Mouse (Mus musculus): Measurements from ENCODE around the gene Mthfr. TPM values are rescaled to one million over a fixed set of nuclear protein-coding genes. Genes with fewer than 3 reads are reported as not detected.

Gene Mthfr
- total RNA-seq, 2 experiments from 2014 or later = 9.2 to 13.1 TPM

DNA sequence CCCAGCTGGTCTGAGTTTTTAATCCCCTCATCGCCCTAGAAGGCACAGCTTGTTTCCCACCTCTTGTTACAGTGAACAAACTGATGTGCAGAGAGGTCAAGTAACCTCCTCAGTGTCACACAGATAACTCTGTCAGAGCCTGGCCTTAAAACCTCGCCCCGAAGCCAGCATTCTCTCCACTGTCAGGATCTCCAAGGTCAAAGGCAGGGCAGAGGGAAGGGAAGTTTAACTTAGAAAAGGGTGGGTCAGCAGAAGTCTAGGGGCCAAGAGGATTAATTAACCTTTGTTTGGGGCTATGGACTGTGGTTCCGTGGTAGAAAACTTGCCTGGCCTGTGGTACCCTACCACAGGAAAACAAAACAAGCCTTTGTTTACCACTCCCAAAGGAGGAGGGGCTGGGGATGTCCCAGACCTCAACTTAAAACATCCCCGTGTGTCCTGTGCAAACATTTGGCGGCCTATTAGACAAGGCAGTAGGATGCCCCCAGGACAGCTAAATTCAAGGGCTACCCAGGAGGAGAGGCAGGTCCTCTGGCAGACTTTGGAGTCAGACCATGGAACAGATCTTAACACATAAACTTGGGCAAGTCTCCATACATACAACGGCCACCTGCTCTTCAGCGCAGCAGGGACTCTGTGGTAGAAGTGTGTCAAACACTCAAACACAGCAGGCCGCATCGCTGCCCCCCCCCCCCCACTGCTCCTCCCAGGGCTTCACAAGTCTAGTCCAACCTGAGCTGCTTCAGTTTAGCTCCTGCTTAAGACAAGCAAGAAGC lies 46.4 kb downstream of the Mthfr start:
- DNase-seq = no peak
- intact Hi-C loops (cut with DNase I) = no loop called here

DNA sequence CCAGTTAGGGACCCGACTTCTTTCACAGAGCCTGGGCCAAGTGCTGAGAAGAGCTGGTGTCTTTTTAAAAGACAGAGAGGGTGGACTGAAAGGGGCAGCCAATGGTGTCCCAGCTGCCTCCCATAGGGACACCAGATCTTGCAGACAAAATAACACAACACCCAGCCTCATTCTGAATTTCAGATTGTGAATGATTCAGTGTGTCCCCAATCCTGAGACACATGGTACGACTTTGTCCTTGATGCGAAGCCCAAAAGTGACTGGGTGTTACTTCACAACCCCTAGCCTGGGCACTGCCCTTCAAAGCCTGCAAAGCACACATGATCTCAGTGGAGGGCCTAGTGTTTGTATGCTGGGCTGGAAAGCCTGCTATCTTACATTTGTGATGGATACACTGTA lies 47.0 kb downstream of the Mthfr start:
- intact Hi-C loops (cut with DNase I) = no loop called here
- DNase-seq = no peak

DNA sequence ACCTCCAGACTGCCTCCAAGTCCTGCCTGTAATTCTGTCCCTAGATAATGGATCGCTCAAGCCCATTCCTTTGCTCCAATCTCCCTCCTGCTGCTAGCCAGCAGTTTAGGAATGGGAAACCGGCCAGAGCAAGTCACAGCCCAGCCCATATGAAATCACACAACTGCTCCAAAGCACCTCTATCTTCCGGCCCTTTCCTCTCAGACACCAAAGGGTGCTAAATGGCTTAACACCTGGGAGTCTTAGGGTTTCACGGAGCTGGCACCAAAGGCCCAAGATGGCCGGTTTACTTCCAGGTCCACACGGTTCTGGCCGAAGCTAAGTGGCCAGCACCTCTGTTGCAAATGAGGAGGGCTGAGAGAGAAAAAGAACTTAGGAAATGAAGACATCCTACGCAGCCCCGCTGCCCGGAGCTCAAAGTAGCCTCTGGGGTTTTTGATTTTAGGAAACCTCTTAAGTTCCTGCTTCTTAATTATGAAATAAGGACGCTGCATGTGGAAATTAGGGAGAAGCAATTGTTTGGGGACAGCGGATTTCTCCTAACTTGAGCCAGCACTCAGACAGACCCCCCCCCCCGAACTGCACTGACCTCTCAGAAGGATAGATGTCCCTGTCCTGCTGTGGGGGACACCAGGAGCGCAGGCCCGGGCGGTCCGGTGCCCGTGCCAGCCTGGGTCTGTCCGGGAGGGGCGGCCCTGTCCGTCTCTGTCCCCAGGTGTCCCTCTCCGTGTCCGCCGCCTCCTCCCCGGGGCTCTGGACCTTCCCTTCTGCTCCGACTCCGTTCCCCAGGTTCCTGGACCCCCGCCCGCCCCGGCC lies 48.4 kb downstream of the Mthfr start:
- peak; percentile 53 to 70 for DNase-seq
- intact Hi-C loops (cut with DNase I) = no loop called here

DNA sequence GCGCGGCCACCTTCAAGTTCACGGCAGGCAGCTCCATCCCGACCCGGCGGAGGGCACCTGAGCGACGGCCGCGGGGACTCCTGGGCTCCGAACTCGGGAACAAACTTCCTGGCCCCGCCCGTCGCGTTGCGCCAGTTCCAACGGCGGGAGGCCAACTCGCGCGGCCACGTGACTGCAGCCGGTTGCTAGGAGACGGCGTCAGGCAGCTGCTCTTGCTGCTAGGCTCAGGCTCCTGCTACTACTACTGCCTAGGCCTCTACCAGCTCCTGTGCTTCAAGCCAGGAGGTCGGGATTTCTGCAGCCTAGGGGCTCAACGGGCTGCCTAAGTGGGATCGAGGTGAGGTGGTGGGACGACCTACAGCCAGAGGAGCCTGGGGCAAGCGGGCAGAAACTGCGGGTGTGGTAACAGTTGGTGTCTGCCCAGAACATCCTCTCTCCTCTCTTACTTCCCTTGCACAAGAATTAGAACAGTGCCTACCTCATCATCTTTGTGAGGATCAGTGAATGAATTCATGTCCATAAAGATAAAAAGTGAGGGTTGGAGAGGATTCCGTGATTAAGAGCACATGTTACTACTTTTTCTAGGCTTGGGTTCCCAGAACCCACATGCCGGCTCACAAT lies 49.1 kb downstream of the Mthfr start, which contains the start of gene Agtrap:
TSS of gene Agtrap (minus strand) at position 125 of the 621 bp plus-strand sequence.
- intact Hi-C loops (cut with DNase I) = no loop called here
- DNase-seq = peak; percentile 97

DNA sequence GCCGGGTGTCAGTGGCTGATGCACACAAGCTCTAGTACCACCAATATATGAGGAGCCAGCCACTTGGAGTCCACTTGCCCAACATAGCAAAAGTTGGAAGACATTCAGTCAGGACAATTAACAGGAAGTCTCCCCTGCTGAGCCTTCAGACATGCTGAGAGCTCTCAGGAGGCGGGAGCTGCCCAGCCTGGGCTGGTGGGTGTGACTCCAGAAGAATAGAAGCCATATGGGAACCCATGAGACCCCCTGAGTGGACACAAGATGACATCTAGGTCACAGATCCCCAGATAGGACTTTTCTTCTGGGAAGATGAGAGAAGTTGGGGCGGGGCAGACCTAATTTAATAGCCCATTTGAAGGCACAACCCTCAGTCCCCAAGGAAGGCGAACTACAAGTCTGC lies 50.3 kb downstream of the Mthfr start:
- DNase-seq = no peak
- intact Hi-C loops (cut with DNase I) = no loop called here

DNA sequence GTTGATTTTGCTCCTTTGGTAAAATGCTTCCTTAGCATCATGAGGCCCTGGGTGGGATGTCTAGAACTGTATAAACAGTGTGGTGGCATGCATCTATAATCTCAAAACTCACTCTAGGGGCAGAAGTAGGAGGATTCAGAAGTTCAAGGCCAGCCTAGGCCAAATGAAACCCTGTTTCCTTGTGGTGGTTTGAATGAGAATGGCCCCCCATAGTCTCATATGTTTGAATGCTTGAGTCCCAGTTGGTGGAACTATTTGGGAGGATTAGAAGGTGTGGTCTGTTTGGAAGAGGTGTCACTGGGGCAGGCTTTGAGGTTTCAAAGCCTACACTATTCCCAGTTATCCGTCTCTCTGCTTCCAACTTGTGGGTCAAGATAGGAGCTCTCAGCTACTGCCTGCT lies 52.3 kb downstream of the Mthfr start:
- no peak for DNase-seq
- intact Hi-C loops (cut with DNase I) = no loop called here

DNA sequence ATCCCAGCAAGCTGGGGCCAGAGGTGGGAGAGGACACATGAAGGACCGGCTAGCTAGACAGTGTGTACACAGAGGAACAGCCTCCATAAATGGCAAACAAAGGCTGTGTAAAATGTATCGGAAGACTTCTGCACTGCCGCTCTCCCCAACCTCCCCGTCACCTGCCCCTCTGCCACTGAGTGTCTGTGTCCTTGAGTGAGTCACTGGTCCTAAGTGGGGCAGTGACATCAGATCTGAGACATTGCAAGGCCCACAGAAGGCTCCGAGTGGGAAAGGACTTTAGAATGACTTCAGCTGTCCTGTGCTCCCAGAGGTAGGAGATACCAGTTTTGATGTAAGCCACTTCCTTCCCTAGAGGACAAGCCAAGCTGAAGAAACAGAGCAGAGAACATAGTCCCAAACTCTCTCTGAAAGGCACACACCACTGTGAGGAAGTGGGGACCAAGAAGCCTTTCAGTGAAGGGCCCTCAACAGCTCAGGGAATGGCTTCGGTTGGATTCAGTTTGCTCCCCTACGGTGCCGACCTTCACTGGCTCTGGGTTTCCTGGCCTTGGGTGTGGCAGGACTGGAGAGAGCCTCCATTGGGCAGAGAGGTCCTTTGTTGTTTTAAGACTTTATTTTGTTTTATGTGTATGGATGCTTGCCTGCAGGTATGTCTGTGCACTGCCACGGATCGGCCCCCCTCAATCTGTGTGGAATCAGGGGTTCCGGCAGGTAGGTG lies 53.8 kb downstream of the Mthfr start:
- intact Hi-C loops (cut with DNase I) = no loop called here

DNA sequence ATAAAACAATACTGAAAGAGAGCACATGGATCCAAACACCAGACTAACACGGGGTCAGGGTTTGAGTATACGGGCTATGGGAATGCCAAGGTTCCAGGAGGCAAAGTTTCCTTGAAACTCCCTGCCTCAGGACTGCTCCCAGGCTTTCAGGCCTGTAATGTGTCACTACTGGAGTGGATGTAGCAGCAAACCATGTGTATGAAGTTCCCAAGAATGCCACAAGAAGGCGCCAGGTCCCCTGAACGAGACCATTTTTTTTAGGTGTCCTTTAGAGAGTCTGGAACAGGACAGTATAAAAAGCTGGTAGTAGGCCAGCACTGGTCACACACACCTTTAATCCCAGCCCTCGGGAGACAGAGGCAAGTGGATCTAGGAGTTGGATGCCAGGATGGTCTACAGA lies 55.3 kb downstream of the Mthfr start:
- no peak for DNase-seq
- intact Hi-C loops (cut with DNase I) = no loop called here

More for the DNA sequence above, 53.8 kb downstream of the Mthfr start:
- no peak for DNase-seq

DNA sequence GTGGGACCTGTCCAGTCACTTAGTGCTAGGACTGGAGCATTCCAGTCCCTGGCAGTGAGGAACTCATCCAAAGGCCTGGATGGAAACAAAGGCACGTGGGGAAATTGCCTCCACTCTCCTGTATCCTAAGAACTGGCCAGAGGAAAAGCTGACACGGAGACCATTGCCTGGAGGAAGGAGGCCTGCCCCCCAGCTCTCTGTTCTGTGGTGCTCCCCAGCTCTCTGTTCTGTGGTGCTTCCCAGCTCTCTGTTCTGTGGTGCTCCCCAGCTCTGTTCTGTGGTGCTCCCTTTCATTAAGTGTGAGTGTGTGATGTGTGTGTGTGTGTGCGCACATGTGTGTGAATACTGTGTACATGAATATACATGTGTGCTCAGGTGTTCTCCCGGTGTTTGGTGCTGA lies 56.2 kb downstream of the Mthfr start:
- intact Hi-C loops (cut with DNase I) = no loop called here
- DNase-seq = no peak

DNA sequence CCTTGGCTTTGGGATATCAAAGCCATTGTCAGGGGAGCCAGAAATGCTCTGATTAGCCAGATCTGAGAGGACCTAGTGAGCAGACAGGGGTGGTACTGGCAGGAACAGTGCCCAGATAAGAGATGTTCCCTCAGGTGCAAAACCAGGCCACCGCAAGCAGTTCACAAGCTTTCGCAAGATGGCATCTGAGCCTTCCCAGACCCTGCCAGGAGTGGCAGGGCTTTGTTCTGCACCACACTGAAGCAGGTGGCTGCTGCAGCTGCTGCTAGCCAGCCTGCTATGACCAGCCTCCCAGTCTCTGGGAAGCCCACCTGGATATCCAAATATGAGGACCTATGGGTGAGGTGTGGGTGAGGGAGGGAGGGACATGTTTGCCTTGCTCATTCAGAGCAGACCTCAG lies 59.1 kb downstream of the Mthfr start:
- intact Hi-C loops (cut with DNase I) = no loop called here
- DNase-seq = no peak

DNA sequence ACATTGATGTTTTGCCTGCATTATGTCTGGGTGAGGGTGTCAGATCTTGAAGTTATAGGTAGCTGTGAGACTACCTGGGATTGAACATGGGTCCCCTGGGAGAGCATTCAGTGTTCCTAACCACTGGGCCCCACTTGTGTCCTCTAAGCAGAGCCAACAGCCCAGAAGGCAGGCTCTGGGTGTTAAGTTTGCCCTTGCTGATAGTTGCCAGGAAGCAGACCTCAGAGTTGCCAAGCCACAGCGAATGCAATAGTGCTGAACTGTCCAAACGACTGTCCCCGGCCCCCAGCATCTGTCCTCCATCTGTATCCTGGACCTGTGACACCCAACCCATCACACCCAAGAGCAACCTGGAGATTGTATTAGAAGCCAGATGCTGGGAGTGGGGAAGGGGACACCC lies 59.8 kb downstream of the Mthfr start:
- no peak for DNase-seq
- intact Hi-C loops (cut with DNase I) = no loop called here

DNA sequence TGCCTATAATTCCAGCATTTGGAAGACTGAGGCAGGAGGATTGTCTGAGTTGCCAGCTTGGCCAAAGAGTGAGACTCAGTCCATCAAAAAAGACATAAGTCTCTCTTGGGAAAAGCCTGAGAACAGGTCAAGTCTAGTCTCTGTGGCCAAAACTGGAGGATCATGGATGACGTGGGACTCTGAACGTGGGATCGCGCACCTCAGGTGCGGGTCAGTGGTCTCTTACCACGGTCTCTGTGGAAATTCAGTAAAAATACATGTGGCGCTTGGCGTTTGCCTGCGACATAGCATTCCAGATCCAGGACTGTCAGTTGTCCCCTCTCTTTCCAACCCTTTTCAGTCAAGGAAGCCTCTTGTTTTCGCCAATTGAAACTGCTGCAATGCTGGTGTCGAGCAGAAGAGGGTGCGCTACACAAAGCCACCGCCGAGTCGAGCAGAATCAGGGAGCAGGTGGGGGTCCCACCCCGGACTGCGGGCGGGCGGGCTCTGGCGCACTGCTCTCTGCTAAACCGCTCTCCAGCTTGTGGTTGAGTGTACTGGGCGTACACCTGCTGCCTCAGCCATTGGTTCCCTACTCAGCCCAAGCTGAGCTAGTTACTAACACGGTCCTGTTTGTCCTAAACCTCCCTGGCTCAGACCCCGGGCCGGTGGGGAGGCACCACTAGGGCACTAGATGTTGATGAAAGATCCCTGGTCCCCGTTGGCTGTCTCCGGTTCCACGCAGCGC lies 63.1 kb downstream of the Mthfr start:
- peak; percentile 59 to 64 for DNase-seq
- intact Hi-C loops (cut with DNase I) = no loop called here

DNA sequence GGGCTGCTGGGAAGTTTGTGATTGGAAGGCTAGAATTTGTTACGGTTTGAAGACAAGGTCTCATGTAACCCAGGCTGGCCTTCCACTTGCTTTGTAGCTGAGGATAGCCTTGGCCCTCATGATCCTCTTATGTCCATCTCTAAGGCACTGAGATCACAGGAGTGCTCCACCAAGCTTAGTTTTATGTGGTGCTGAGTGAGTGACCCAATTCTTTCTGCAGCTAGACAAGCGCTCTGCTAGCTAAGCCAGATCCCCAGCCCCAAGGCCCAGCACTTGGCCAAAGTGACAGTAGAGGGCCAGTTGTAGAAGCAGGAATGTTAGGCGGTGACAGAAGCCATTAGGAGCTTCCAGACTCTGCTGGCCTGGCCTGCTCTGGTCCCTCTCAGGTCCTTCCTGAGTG lies 65.3 kb downstream of the Mthfr start:
- intact Hi-C loops (cut with DNase I) = no loop called here
- no peak for DNase-seq

DNA sequence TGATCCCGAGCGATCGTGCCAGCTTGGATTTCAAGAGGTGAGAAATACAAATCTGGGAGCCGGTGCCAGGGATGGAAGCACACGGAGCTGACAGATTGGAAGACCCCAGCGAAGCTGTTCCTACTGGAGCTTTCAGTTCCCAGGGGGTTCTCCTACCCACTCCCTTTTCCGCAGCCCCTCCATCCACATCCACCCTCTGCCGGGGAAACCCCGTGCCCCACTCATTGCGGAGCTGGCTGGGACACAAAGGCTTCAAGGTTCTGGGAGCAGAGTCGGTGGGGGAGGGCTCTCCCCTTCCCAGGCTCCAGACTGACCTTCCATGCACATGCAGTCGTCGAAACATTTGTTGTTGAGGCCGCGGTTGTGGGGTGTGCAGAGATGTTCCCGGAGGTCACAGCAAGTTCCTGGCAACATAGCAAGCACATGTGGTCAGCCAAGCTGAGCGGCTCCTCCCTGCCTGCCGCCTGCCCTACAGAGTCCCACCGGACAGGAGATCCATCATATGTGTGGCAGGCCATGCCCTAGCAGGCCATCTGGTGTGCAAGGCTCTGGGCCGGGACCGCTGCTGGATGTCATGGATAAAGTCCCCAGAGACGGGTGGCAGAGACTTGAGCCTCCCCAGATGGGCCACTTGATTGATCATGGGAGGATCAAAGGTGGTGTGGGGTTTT lies 68.9 kb downstream of the Mthfr start:
- DNase-seq = no peak
- intact Hi-C loops (cut with DNase I) = no loop called here

DNA sequence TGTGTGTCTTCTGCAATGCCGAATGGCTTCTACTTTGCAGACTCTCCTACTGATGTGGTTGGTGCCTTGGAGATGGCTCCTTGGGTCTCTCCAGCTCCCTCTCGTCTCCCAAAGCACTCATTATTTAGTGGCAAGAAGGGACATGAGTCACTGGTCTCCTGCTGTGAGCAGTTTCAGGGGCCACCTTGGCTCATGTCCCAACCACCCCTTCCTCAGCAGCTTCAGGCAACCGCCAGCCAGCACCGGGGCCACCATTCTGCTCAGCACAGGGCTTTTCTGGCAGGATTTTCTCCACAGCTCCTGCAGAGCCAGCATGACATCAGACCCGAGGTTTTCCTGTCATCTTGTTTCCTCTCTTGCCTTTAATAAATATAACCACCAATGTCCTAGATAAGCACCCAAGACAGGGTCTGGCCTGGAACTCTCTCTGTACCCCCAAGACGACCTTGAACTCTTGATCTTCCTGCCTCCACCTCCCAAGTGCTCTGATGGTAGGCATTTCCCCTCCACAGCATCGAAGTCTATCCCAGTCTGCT lies 69.8 kb downstream of the Mthfr start:
- DNase-seq = no peak
- intact Hi-C loops (cut with DNase I) = no loop called here

All from heart, postnatal 36 days (tissue).